Mouse (Mus musculus) bone marrow, adult 2 months (tissue): ENCODE data around the gene Man1c1.

Experiments used
- CTCF ChIP-seq: fragments of 200-500 bp; IDR thresholded peaks from 2 replicates; pipeline ENCODE4 v1.5.1; 2011; ENCODE audit warnings: low read length, control low read depth; ENCODE audit not compliant: control insufficient read depth, insufficient read depth
- POLR2A ChIP-seq: fragments of 200-500 bp; IDR thresholded peaks from 2 replicates; pipeline ENCODE4 v1.6.1; 2011; ENCODE audit warnings: low read depth, mild to moderate bottlenecking, control low read depth, low read length, borderline replicate concordance; ENCODE audit not compliant: control insufficient read depth

GRCm38 (mm10) chr4:134533421-134533820 is 170.7 kb downstream of the Man1c1 start:
- TF ChIP-seq POLR2A (no peak), CTCF (no peak)
